Mouse (Mus musculus) testis, postnatal 10 days (tissue): ENCODE measurements around the gene Trmt1.

Experiments used
- DNase-seq: peaks from one replicate; pipeline ENCODE4 v3.0.0; 2021; ENCODE audit warnings: low spot score

The Trmt1 gene

GRCm38 (mm10) chr8:84686191-84687002 is at the start of gene Trmt1:
Gene Trmt1 (plus strand): TSS chr8:84686307.
- peak; percentile 77 for DNase-seq

DNA sequence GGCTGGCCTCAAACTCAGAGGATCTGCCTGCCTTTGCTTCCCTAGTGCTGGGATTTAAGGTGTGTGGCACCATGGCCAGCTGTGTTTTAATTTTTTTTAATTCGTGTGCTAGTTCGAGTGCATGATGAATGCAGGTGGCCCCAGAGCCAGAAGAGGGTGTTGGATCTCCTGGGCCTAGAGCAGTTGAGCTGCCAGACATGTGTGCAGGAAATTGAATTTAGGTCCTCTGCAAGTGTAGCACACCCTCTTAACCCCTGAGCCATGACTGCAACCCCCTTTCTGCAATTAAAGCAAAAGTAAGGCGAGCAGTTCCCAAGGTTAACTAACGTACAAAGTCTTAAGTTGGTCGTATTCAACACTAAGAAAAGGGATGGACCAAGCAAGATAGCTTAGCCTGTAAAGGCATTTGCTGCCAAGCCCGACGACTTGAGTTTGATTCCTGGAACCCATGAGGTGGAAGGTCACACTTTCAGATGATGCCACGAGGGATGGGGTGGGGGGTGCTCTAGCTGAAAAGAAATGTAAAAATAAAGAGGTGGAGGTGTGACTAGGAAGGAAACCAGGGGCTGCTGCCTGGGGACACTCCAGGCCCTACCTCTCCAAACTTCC is 48.1 kb upstream of the Trmt1 start:
- no peak for DNase-seq

DNA sequence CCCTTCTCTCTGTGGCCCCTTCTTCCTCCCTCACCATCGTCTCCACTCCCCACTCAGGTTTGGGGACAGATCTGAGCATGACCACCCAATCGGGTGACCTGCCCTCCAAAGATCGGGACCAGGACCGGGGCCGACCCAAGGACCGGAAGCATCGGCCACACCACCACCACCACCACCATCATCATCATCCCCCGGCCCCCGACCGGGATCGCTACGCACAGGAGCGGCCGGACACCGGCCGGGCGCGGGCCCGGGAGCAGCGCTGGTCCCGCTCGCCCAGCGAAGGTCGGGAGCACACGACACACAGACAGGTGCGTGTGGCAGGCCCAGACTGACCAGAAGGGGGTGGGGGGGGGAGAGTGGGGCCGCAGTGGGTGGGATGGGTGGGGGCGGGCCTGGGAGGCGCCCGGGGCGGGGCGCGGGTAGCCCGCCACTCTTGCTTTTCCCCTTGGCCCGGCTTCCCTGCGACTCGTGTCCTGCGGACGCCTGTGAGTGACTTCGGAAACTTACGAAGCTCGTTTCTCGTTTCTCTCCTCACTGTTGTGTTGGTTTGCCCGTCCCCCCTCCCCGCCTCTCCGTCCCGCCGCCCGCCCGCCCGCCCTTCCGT is 47.4 kb upstream of the Trmt1 start:
- DNase-seq: peak; percentile 70

DNA sequence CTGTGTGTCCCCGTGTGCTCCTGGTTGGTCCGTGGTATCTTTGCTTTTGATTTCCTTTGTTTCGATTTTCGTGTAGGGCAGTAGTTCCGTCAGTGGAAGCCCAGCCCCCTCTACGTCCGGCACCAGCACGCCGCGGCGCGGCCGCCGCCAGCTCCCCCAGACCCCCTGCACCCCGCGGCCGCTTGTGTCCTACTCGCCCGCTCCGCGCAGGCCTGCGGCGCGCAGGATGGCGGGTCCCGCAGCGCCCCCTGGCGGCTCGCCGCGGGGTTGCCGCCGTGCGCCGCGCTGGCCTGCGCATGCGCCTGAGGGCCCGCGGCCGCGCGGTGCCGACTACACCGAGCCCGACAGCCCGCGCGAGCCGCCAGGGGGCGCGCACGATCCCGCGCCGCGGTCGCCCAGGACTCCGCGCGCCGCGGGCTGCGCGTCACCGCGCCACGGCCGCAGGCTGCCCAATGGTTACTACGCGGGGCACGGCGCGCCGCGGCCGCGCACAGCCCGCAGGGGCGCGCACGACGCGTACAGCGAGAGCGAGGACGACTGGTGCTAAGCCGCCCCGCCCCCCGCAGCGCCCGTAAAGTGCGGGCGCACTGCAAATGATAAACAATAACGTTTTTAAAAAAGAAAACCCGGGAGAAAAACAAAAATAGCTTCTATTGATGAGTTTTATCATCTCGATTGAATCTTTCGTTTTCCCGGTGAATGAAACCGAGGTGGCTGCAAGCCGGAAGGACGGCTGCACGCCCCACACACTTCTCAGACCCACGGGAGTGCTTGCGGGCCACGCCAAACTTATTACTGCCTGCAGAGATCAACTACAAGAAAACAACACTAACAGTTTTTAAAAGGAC is 46.7 kb upstream of the Trmt1 start:
- peak; percentile 95 for DNase-seq

DNA sequence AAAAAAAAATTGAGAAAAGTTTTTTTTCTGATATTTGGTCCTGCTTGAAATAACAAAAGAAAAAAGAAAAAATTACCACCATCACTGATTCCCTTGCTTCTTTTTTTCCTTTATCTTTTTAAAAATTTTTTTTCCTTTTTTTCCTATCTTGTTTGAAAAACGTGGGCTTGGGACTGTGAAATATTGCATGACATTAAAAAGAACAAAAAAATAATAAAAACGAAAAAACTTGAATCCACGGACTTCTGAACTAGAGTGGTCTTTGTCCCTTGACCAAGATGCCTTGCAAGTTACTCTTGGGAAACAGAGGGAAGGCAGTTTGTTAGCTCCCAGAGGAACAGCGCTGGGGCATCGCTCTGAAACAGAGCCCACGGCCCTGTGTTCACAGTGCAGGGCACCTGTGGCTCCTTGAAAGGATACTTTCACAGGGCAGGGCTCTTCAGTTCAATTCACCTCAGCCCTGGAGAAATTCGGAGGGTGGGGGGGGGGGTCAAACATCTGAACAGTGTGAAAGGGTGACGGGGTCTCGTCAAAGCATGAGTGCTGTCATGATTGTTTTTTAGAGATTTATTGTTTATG is 46.0 kb upstream of the Trmt1 start:
- DNase-seq: no peak

- no peak for DNase-seq
Observed at GRCm38 (mm10) chr8:84640617-84641294, 45.4 kb upstream of the Trmt1 start.

DNA sequence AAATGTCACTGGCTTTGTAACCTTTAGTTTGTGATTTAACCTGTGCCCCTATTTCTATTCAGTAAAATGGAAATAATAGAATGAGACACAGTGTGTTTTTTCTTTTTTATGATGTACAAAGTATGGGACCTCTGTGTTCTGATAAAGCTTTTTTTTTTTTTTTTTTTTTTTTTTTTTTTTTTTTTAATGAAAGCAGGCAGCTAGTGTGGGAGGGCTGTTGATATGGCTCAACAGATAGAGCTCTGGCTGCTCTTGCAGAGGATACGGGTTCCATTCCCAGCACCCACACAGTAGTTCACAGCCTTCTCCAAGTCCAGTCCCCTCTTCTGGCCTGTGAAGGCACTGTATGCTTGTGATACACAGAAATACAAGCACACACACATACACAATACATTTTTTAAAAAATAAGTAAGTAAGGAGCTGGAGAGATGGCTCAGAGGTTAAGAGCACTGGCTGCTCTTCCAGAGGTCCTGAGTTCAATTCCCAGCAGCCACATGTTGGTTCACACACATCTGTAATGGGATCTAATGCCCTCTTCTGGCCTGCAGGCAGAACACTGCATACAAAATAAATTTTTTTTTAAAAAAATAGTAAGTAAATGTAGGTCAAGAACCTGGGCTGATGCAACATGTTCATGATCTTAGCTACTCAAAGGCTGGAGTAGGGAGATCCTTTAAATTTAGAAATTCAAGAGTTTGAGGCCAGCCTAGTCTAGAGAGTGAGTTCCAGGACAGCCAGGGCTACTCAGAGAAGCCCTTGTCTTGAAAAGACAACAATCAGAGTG is 44.3 kb upstream of the Trmt1 start:
- no peak for DNase-seq

DNA sequence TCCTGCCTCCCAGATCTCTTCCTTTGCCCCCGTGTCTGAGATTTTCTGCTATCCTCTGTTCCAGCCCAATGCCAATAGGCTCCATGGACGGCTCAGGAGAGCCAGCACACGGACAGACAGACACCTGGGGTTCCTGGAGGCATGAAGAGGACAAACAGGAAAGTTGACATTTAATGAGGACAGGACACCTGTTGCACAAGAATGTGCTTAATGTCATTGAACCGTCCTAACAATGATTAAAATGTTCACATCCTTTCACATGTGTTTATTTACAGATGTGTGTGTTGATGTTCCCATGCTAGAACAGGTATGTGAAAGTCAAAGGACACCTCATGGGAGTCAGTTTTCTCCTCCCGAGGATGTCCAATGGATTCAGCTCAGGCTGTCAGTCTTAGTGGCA is 43.1 kb upstream of the Trmt1 start:
- DNase-seq: no peak

DNA sequence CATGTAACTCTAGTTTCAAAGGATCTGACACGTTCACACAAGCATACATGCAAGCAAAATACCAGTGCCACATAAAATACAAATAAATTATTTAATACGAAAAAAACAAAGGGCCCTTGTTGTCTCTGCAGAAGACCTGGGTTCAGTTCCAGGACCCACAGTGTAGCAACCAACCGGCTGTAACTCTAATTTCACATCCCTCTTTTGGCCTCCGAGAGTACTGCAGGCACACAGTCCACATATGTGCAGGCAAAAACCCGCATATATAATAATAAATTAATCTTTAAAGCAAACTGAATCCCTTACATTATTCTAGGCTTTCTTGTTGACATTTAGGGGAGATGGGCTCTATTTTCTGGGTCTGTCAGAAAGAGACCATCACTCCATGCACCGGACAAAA is 39.3 kb upstream of the Trmt1 start:
- no peak for DNase-seq

GRCm38 (mm10) chr8:84647461-84647901 is 38.6 kb upstream of the Trmt1 start:
- DNase-seq: peak; percentile 71

GRCm38 (mm10) chr8:84650213-84650612 is 35.9 kb upstream of the Trmt1 start:
- no peak for DNase-seq

- peak; percentile 35 for DNase-seq
Observed at GRCm38 (mm10) chr8:84653092-84653631, 32.9 kb upstream of the Trmt1 start.

DNA sequence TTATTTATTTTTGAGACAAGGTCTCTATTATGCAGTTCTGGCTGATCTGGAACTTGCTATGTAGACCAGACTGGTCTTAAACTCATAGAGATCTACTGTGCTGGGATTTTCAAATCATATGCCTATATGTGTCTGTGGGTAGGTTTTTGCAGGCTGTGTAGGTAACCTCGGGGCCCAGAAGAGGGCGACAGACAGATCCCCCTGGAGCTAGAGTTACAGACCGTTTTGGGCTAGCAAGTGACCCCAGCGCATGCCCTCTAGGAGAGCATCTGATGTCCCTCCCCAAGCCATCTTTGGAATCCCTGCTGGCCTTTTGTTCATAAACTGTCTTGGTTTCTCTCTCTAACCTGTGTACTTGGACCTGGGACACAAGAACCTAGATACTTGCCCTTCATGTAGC is 31.5 kb upstream of the Trmt1 start:
- DNase-seq: peak; percentile 44

- DNase-seq: no peak
Observed at GRCm38 (mm10) chr8:84655336-84656190, 30.5 kb upstream of the Trmt1 start.

- peak; percentile 73 for DNase-seq
Observed at GRCm38 (mm10) chr8:84656191-84656525, 29.9 kb upstream of the Trmt1 start.

DNA sequence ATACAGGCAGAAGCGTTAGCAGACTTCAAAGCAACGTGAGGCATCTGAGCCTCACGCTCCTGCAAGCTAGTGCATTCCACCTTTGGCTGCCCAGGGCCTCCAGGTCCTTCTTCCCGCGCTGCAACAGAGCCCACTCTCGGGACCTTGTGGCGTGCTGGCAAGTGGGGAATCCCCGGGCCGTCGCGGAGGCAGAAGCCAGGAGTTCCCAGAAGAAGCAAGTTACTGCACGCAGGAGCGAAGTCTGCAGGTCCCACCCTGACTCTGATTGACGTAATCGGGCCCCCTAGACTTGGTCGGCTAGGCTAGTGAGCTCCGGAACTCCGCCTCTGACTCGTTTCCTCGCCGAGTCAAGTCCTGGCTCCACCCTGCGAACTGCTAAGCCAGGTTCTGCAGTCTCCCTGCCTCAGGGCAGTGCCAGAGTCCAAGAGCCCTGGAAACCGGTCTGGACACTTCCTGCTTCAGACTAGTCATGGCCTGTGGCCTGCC is 29.4 kb upstream of the Trmt1 start:
- DNase-seq: peak; percentile 66

- no peak for DNase-seq
Observed at GRCm38 (mm10) chr8:84657203-84657602, 28.9 kb upstream of the Trmt1 start.

DNA sequence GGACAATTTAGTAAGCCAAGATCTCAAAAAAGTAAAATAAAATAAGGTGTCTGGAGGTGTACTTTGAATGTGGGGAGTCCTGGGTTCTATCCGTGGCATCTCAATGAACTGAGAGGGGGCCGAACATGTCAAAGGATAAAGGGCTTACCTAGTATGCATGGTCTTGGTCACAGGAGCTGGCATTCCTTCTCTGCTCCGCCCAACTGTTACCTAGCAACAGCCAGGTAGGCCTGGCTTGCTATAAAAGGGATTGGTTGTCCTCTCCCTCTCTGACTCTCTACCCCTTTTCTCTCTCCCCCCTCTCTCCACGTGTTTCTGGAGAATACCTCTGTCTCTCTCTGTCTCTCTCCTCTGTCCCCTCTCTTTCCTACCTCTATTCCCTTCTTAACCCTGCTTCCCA is 28.4 kb upstream of the Trmt1 start:
- no peak for DNase-seq

DNA sequence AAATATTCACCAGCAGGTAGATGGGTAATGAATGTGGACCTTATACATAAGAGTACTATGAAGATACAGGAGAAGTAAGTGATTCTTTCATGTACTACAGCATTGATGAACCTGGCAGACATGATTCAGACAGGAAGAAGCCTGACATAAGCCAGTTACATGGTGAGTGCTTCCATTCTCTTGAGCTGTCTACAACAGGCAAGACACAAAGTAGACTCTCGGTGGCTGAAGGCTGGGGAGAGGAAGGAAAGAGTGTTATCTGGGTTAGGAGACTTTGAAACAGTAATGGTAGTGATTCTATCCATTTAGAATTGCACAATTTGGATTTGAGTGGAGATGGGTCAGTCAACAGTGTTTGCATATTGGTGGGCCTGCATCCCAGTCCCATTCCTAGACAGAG is 27.2 kb upstream of the Trmt1 start:
- DNase-seq: no peak
